In the genomic region with DNA sequence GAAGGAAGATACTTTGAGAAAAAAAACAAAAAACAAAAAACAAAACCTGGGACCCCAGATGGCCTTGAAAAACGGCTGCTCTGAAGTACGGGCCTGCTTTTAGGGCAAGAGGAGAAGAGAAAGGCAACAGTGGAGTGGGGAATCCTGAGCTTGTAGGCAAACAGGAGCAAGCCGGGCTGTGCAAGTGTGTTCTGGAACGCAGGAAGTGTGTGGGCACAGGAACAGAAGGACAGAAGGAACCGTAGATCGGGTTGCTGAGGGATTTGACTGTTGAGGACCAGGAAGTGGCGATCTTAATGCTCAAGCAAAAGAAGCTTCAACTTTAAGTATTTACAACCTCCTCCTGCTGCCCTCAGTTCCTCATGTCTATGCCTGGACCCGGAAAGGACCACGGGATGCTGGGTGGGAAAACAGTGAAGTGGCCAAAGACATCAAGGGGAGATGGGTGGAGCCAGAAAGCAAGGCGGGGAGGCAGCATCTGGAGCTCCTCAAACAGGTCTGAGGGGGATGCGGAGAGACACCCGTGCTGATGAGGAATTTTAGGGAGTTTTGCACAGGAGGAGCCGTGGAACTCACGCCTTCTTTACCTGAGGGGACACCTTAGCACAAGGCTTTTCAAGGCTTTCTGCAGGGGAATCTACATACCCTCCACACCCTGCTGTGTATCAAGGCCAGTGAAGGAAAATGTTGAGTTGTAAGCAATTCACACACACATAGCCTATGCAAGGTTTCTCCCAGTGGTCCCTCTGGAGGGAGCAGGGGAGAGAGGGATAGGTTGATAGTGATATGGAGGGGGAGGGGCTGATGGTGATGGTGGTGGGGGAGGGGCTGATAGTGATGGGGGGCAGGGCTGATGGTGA, we compare ENCODE assay signal across 13 mouse cellular contexts. TPM values are rescaled to one million over a fixed set of nuclear protein-coding genes. Genes with fewer than 3 reads are reported as not detected.
A peak's percentile ranks its signal among the peaks of the same experiment; 100 is the strongest.
DNase-seq lines count a peak whose midpoint lies in the region; ATAC-seq and TF ChIP-seq lines count a peak whose summit lies in the region.
"Had no signal": no experiment of that assay in that cellular context is flagged by ENCODE, and none has a peak within 500 bp of the region (broad histone marks: within the 10 kb centered on the region; RNA-seq: fewer than 3 reads in every experiment).

No protein-coding gene starts in this region.

- H3K9ac ChIP-seq in heart, embryonic 13.5 days: no peak overlapping the region
- H3K9ac ChIP-seq: liver, embryonic 13.5 days had no signal

- peaks cover 22% of the 10 kb centered on the region for H3K4me1 ChIP-seq in E14TG2a.4 (replicated peaks; ENCODE audit: low read depth, low read length)
- H3K4me1 ChIP-seq in heart, embryonic 13.5 days: peaks cover 32% of the 10 kb centered on the region
- peaks cover 15% of the 10 kb centered on the region for H3K4me1 ChIP-seq in limb, embryonic 10.5 days

- no peaks in the 10 kb centered on the region for H3K9me3 ChIP-seq in E14TG2a.4 (ENCODE audit: low read length)
- H3K9me3 ChIP-seq in heart, embryonic 13.5 days: no peaks in the 10 kb centered on the region
- H3K9me3 ChIP-seq in limb, embryonic 10.5 days (replicated peaks): no peaks in the 10 kb centered on the region
- H3K9me3 ChIP-seq: liver, embryonic 13.5 days had no signal

- peak overlapping the region; percentile 35 for H3K4me3 ChIP-seq in E14TG2a.4 (replicated peaks; ENCODE audit: low read length)
- H3K4me3 ChIP-seq in heart, embryonic 13.5 days: no peak overlapping the region
- H3K4me3 ChIP-seq in limb, embryonic 10.5 days: 0 out of 2 replicates have a peak overlapping the region, but pooled peaks have one; percentile 5
- H3K4me3 ChIP-seq: liver, embryonic 13.5 days had no signal

- peak overlapping the region; percentile 6 for H3K4me2 ChIP-seq in heart, embryonic 13.5 days
- H3K4me2 ChIP-seq: liver, embryonic 13.5 days had no signal

- peak overlapping the region; percentile 40 for H3K27ac ChIP-seq in heart, embryonic 13.5 days (replicated peaks)
- H3K27ac ChIP-seq in limb, embryonic 10.5 days: no peak overlapping the region
- H3K27ac ChIP-seq: liver, embryonic 13.5 days had no signal

- no peaks in the 10 kb centered on the region; the same call in 1 of the 2 replicates for H3K27me3 ChIP-seq in E14TG2a.4 (ENCODE audit: insufficient read depth, low read length)
- H3K27me3 ChIP-seq in heart, embryonic 13.5 days (replicated peaks): no peaks in the 10 kb centered on the region
- peaks cover 44% of the 10 kb centered on the region; the same call in 1 of the 2 replicates for H3K27me3 ChIP-seq in limb, embryonic 10.5 days (ENCODE audit: low read depth, poor library complexity, severe bottlenecking)
- H3K27me3 ChIP-seq: liver, embryonic 13.5 days had no signal

- DNase-seq in heart, adult 11 months: peak; percentile 95
- DNase-seq in heart, postnatal 4 days: no peak
- DNase-seq in limb, embryonic 10.5 days (ENCODE audit: low spot score): peak; percentile 32
- DNase-seq in adrenal gland, adult 2 months: no peak
- no peak for DNase-seq in yolk sac, embryonic 10.5 days (ENCODE audit: low spot score)
- no peak for DNase-seq in frontal cortex, postnatal 10 days (ENCODE audit: low spot score in 2 of 2)
- DNase-seq: cerebellum, postnatal 36 days; liver, embryonic 13.5 days had no signal

- 33% methylated on average over 14 of the region's 14 CpGs for WGBS in heart, embryonic 13.5 days
- WGBS in limb, embryonic 10.5 days: 27% methylated on average over 14 of the region's 14 CpGs

- TF ChIP-seq CTCF in E14TG2a.4 (conservative IDR thresholded peaks at IDR 0.05; ENCODE audit: low read length): no peak

- ATAC-seq in heart, embryonic 13.5 days (ENCODE audit: extremely low read depth, insufficient number of reproducible peaks, low FRiP score, low TSS enrichment): no peak; the same call in 1 of the 2 replicates
- ATAC-seq: forebrain, embryonic 16.5 days had no signal

- no peaks in the 10 kb centered on the region for H3K36me3 ChIP-seq in E14TG2a.4 (ENCODE audit: insufficient read depth, low read length)
- H3K36me3 ChIP-seq in heart, embryonic 13.5 days: no peaks in the 10 kb centered on the region
- no peaks in the 10 kb centered on the region for H3K36me3 ChIP-seq in limb, embryonic 10.5 days
- H3K36me3 ChIP-seq: liver, embryonic 13.5 days had no signal

RNA-seq across cellular contexts. Expression of a gene that starts 11.2 kb away (rescaled TPM):
- 10 to 100 TPM; 49.3 to 50.0 TPM for total RNA-seq in heart, postnatal 4 days (2021)
- 24.5 TPM in 2 replicates for polyA plus RNA-seq in heart, embryonic 13.5 days (2015; fragmentation: Nextera tagmentation; extraction: Ambion mirVana)
- 0.11 and 0.20 TPM in 2 replicates for polyA plus RNA-seq in limb, embryonic 10.5 days (2016; fragmentation: Nextera tagmentation; extraction: Ambion mirVana)
- total RNA-seq in adrenal gland, adult 2 months (2021): 10 to 100 TPM in 1 of 2 experiments, 1 to 10 TPM in 1; 5.3 to 10.1 TPM
- 4.8 and 5.6 TPM in 2 replicates for polyA plus RNA-seq in adrenal gland, adult 2 months (2012; rRNA removed)

RNA-seq across cellular contexts. Expression of a gene that starts 40.9 kb away (rescaled TPM):
- total RNA-seq in heart, postnatal 4 days (2021): 1 to 10 TPM; 3.6 to 3.9 TPM
- 1.6 and 2.2 TPM in 2 replicates for polyA plus RNA-seq in heart, embryonic 13.5 days (2015; fragmentation: Nextera tagmentation; extraction: Ambion mirVana)
- polyA plus RNA-seq in limb, embryonic 10.5 days (2016; fragmentation: Nextera tagmentation; extraction: Ambion mirVana): not detected in 2 replicates
- total RNA-seq in adrenal gland, adult 2 months (2021): under 1 TPM; 0.14 TPM
- polyA plus RNA-seq in adrenal gland, adult 2 months (2012; rRNA removed): 0.18 TPM in 1 of 2 replicates, not detected in the other
- total RNA-seq: monocyte, adult 5-6 weeks had no signal
- polyA plus RNA-seq: C2C12; liver, embryonic 13.5 days had no signal

RNA-seq across cellular contexts. Expression of a gene that starts 41.1 kb away (rescaled TPM):
- total RNA-seq in heart, postnatal 4 days (2021): 1 to 10 TPM; 7.7 to 8.6 TPM
- polyA plus RNA-seq in heart, embryonic 13.5 days (2015; fragmentation: Nextera tagmentation; extraction: Ambion mirVana): 7.3 and 7.7 TPM in 2 replicates
- 6.9 and 8.1 TPM in 2 replicates for polyA plus RNA-seq in limb, embryonic 10.5 days (2016; fragmentation: Nextera tagmentation; extraction: Ambion mirVana)
- total RNA-seq in adrenal gland, adult 2 months (2021): 10 to 100 TPM; 11.2 to 15.1 TPM
- polyA plus RNA-seq in adrenal gland, adult 2 months (2012; rRNA removed): 5.7 and 7.9 TPM in 2 replicates

Comparison
In these comparisons a context has a peak if more than half of its experiments do, and no peak if none do; other contexts are left out.
1. DNase-seq: peak in heart, adult 11 months (single experiment) and limb, embryonic 10.5 days (single experiment); none in heart, postnatal 4 days (single experiment), adrenal gland, adult 2 months (single experiment), yolk sac, embryonic 10.5 days (single experiment) and frontal cortex, postnatal 10 days (0 of 2).